Mouse (Mus musculus) cerebellum, adult 11 months (tissue): ENCODE measurements around the gene Krtap1-3.
"Not testable (repeated sequence)": the region's sequence is repeated elsewhere in the genome, so short reads cannot be mapped to it uniquely, and the experiment has no call there.

Experiments
- DNase-seq: peaks from one replicate; pipeline ENCODE4 v3.0.0; 2022

Gene Krtap1-3

DNA sequence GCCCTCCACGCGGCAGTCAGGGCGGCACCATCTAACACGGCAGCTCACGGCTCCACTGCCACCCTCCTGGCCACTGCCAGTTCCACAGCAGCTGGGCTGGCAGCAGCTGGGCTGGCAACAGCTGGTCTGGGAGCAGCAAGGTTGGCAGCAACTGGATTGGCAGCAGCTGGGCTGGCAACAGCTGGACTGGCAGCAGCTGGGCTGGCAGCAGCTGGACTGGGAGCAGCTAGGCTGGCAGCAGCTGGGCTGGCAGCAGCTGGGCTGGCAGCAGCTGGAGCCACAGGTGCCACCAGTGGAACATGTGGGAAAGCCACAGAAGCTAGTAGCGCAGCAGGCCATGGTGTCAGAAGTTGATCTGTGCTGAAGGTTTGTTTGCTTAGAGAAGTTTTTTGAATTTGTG is at the start of gene Krtap1-3:
TSS of gene Krtap1-3 (minus strand) at position 359 of the 400 bp plus-strand sequence.
- no peak for DNase-seq

DNA sequence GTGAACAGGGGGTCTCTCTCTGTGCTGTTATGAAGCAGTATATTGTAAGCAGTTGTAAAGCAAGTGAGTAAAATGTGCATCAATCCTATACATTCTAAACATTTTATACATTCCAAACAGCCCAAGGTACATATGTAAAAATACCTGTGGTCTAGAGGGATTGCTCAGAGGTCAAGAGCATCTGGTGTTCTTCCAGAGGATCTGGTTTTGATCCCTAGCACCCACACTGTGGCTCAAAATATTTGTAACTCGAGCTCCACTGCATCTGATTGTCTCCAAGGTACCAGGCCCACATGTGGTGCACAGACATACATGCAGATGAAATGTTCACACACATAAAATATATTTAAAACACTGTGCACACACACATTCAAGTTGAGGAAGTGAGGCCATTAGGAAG is 49.8 kb upstream of the Krtap1-3 start:
- no peak for DNase-seq

DNA sequence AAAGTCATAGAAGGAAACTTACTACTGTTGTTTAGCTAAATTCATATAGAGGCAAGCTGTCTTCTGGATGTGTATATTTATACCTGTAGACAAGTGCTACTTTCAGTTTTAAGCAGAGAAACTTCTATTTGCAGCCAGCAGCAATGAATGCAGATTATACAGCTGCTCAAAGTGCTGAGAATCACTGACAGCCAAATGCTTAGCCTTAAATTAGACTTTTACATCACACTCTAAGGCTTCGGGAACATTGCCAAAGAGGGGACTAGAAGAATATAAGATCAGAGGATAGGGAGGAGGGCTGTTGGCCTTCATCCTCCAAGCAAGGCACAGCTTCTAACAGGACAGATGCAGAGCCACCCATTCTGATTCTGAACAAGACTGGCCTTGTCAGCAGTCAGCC is 45.9 kb upstream of the Krtap1-3 start:
- DNase-seq, result no peak

DNA sequence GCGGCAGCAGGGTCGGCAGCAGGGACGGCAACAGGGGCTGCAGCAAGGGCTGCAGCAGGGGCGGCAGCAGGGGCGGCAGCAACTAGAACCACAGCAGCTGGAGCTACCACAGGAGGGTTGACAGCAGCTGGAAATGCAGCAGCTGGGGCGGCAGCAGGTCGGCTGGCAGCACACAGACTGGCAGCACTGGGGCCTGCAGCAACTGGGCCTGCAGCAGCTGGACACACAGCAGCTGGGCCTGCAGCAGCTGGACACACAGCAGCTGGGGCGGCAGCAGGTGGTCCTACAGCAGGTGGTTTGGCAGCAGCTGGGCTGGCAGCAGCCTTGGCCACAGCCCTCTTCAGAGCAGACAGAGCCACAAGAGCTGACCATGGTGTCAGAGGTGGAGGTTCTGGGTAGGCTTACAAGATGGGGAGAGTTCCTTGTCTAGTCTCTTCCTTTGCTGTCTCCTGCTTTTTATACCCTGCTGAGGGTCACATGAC is 43.6 kb upstream of the Krtap1-3 start, which contains the start of gene Krtap4-2:
TSS of gene Krtap4-2 (minus strand) at position 432 of the 482 bp plus-strand sequence.
- no peak for DNase-seq

DNA sequence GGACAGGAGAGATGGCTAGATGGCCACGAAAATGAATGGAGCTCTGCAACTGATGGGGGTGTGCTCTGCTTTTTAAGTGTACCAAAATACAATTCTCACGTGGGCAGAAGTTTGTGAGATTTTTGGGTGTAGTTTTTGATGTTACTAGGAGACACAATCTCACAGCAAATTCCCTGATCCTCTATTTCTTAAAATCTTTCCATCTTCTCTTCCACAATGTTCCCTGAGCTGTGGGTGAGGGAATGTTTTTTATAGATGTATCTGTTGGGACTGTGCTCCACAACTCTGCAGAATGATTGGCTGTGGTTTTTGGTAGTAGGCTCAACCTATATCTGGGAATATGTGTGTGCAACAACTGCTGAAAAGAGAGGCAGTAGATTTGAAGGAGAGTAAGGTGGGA is 42.2 kb upstream of the Krtap1-3 start:
- no peak for DNase-seq

DNA sequence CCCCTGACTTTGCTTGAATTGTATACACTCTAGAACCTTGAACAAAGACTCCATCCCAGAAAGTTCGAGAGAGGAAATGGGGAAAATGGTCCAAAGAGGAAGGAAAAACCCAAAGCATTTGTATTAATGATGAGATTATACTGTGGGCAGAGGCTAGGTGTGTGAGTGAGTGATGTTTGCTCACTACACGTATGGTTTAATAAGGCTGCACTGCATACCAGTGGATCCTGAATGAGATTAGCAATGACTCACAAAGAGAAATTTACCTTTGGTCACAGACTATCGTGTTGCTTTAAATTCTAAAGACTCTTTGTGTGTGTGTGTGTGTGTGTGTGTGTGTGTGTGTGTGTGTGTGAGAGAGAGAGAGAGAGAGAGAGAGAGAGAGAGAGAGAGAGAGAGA is 39.8 kb upstream of the Krtap1-3 start:
- no peak for DNase-seq

DNA sequence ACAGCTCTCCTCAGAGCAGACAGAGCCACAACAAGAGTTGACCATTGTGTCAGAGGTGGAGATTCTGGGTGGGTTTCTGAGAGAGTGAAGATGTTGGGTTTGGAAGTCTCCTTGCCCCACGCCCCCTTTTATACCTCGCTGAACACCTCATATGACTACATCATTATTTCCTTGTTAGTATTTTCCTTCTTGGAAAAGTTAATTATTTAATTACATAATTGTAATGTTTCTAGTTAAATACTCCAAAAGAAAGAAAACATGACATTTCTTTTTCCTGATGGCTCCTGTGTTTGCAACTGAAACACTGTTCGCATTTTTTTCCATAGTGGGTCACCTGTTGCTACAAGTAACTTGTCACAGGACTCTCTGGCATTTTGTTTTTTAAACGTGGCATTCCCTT is 37.0 kb upstream of the Krtap1-3 start, which contains the start of gene Krtap4-1:
TSS of gene Krtap4-1 (minus strand) at position 101 of the 400 bp plus-strand sequence.
- no peak for DNase-seq

DNA sequence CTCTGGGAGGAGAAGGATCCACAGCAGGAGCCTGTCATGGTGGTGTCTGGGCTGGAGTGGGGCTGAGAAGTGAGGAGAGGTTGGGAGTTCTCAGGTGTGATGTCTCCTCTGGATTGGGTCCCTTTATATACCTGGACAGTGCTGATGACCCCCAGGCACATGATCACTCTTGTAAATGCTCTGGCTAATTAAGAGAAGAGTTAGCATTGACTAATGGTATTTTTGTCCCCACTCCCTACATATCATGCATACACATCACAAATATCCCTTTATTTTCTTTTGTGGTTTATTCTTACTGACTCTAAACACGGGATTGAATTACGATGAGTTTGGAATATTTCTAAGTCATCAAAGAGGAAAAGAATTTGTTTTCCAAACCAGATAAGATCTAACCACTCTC is 29.2 kb upstream of the Krtap1-3 start, which contains the start of gene Gm11562:
TSS of gene Gm11562 (minus strand) at position 101 of the 400 bp plus-strand sequence.
- DNase-seq, result no peak

DNA sequence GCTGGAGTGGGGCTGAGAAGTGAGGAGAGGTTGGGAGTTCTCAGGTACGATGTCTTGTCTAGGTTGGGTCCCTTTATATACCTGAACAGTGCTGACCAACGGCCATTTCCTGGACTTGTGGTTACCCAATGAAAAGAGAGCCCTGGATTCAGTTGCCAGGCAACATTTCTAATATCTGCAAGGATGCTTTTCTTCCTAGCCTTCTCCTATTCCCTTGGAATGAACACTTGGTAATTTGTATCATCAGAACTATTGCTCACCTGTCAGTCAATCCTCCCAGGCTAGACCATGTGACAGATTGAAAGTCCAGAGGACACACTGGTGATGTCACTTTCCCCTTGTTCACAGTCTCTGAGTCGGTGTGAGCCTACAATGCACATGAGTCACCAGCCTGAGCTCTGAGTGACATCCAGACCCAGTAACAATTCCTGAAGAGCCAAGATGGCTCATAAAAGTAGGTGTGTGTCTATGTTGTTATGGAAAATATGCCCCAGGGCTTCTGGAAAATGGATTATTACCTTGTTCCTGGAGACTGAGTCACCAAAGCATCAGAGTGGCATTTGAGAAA is 23.7 kb upstream of the Krtap1-3 start, which contains the start of gene Krtap2-4:
TSS of gene Krtap2-4 (minus strand) at position 51 of the 568 bp plus-strand sequence.
- DNase-seq, result no peak

DNA sequence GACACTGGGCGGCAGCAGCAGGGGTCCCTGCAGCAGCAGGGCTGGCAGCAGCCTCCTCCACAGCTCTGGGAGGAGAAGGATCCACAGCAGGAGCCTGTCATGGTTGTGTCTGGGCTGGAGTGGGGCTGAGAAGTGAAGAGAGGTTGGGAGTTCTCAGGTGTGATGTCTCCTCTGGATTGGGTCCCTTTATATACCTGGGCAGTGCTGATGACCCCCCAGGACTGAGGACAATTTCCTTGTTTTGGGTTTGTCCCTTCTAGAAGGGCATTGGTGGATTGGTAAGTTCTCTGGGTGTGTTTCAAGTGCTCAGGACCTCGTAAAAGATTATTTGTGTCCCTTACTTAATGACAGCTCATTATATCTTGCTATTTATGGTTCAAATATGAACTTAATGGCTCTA is 18.9 kb upstream of the Krtap1-3 start, which contains the start of gene Gm11937:
TSS of gene Gm11937 (minus strand) at position 101 of the 400 bp plus-strand sequence.
- DNase-seq, result not testable (repeated sequence)

DNA sequence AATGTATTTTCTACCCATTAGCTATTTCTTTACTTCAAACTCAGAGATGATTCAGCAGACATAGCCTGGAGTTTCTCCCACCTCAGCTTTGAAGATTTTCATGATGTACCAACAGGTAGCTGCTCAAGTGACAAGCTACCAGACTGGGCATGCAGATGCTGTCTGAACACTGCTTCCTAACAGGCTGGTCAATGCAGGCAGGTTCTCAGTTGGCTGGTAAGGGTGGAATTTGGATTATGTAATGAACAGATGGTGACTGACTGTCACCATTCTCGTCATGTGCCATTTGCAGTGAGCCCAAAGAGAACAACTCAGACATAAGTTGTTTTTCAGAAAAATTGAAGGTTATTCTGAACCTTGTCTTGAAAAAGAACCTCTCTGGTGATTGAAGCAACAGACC is 18.0 kb upstream of the Krtap1-3 start:
- DNase-seq, result peak; percentile 9

DNA sequence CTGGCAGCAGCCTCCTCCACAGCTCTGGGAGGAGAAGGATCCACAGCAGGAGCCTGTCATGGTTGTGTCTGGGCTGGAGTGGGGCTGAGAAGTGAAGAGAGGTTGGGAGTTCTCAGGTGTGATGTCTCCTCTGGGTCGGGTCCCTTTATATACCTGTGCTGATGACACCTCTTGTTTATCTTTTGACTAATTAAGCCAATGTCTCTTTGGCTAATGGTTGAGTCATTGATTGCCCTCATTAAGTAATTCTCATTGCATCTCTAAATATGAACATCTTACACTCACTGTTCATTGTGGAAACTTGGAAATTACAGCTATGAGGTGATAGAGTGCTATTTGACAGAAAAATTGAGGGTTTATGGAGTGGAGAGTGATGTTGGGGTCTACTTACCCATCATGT is 12.1 kb upstream of the Krtap1-3 start, which contains the start of gene Gm11938:
TSS of gene Gm11938 (minus strand) at position 101 of the 400 bp plus-strand sequence.
- not testable (repeated sequence) for DNase-seq

DNA sequence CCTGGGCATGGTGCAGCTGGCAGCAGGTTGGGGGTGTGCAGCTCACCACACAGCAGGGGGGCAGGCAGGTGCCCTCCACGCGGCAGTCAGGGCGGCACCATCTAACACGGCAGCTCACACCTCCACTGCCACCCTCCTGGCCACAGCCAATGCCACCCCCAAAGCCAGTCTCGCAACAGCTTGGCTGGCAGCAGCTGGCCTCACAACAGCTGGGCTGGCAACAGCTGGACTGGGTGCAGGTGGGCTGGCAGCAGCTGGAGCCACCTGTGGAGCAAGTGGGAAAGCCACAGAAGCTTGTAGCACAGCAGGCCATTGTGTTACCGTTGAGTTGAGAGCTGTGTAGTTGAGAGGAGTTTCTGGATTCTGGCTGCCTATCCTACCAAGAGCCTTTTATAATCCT is 6.6 kb upstream of the Krtap1-3 start, which contains the start of gene Krtap9-3:
TSS of gene Krtap9-3 (minus strand) at position 364 of the 400 bp plus-strand sequence.
- not testable (repeated sequence) for DNase-seq

DNA sequence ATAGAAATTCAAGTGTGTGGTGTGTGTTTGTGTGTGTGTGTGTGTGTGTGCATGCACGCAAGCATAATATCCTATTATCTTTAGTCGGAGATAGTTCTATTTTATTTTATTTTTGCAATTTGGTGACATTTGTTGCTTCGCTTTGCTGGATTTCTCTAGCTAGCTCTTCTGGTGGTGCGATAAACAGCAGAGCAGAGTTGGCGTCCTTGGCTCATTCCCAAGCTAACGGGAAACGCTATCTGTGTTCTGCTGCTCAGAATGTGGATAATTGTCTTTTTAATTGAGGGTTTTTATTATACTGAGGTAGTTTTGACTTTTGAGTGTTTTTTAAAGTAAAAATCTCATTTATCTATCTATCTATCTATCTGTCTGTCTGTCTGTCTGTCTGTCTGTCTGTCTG is 6.0 kb downstream of the Krtap1-3 start:
- no peak for DNase-seq

DNA sequence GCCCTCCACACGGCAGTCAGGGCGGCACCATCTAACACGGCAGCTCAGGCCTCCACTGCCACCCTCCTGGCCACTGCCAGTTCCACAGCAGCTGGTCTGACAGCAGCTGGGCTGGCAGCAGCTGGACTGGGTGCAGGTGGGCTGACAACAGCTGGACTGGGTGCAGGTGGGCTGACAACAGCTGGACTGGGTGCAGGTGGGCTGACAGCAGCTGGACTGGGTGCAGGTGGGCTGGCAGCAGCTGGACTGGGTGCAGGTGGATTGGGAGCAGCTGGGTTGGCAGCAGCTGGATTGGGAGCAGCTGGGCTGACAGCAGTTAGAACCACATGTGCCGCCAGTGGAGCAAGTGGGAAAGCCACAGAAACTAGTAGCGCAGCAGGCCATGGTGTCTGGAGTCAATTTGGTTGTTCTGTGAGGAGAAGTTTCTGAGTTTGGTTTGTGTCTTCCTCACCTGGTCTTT is 7.9 kb downstream of the Krtap1-3 start, which contains the start of gene Krtap1-4:
TSS of gene Krtap1-4 (minus strand) at position 410 of the 460 bp plus-strand sequence.
- no peak for DNase-seq

DNA sequence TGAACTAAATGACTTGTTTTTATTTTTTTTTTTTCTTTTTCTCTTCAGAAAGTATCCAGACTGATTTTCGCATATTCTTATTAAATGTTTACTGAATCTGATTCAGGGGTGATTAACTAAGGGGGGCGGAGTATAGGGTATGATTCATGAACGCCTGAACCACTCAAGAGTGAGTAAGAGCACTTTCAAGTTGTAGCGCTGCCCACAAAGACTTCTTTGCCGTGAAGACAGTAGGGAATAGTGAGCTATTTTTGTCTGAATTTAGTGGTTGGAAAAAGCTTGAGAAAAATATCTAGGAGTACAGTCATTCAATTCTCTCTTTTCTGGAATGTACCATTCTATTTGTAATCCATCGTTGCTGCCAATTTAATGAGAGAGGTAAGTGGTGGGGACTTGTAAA is 9.6 kb downstream of the Krtap1-3 start:
- no peak for DNase-seq

DNA sequence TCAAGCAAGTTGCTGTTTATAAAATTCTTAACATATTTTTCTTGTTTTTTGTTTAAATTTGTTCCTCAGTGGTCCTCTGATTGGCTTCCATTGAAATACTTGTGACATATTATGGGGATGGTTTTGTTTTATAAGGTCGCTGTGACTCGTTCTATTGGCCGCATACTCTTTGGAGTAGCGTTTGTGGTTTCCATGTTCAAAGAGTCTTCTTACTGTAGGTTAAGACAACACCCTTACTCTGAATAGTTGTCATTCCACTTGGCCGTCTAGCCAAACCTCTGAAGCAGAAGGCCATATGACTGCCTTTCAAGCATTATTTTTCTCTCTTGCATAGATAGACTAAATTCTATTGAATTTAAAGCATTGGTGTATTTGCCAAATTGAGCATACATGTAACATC is 10.1 kb downstream of the Krtap1-3 start:
- no peak for DNase-seq

DNA sequence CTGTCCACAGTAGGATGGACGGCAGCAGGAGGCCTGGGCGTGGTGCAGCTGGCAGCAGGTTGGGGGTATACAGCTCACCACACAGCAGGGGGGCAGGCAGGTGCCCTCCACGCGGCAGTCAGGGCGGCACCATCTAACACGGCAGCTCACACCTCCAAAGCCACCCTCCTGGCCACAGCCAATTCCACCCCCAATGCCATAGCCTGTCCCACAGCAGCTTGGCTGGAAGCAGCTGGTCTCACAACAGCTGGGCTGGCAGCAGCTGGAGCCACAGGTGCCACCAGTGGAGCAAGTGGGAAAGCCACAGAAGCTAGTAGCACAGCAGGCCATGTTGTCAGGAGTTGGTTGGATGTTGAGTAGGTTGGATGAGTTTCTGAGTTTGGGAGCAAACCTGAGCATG is 10.5 kb downstream of the Krtap1-3 start, which contains the start of gene Krtap1-5:
TSS of gene Krtap1-5 (minus strand) at position 381 of the 400 bp plus-strand sequence.
- no peak for DNase-seq

DNA sequence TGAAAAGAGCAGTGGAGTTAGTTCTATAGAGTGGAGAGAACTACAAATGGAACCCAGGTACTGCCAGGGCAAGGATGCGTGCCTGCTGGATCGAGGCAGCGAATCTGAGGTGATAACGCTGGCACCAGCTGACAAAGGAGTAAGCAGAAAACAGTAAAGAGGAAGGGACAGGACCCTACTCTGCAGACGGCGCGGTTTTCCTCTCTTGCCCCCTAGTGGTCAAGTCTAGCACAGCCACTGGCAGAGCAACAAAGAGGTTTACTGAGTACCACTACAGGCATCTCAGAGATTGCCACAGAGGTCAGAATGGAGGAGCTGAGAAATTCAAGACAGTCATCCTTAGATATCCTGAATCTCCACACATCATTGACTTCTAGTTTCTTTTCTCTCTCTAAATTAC is 17.0 kb downstream of the Krtap1-3 start:
- DNase-seq, result peak; percentile 28

DNA sequence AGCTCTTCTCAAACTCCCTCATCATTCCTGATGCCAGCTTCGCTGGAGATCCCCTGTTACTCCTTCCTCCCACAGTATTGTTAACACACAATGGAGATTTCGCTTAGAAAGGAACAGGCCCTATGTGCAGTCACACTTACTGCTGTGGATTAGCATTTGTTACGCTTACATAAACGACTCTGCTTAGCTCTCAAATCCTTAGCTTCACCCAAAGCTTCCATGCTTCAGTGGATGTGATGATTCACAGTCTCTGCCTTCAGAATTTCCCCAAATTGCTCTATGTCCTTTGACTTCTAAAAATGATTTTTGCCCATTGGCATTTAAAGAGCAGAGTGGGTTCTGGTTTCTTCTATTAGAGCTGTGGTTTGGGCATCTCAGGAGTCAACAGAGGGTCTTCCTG is 18.0 kb downstream of the Krtap1-3 start:
- no peak for DNase-seq

DNA sequence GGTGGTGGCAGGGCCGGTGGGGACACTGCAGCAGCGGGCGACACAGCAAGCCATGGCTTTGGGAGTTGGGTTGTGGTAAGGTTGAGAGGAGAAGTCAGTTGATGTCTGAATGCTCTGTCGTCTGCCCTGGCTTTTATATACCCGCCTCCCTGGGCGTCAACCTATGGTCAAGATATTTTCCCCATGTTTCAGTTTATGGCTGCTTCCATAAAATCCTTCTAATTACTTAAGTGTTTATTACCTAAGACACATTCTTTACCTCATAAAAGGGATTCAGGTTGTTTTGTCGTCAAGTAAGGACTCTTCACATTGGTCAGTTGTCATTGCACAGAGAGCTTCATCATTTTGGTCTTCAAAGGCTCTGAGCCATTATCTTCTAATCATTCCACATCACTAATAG is 24.6 kb downstream of the Krtap1-3 start, which contains the start of gene Krtap3-1:
TSS of gene Krtap3-1 (minus strand) at position 101 of the 400 bp plus-strand sequence.
- DNase-seq, result no peak

DNA sequence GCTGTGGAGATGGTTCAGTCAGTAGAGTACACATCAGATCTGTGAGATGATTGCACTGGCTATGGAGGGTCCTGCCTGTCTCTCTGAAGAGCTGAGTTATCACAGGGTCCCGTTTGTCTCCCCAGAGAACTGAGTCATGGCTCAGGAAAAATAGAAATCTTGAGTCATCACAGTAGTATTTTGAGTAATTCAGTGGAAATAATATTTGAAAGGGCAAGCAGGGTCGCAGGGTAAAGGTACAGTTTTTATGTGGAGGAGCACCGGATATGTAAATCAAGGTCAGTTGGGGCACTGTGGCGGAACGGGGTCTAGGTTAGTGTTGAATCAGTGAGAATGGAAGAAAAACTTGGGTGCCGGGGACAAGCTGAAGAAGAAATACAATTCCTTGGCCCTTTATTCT is 28.6 kb downstream of the Krtap1-3 start:
- DNase-seq, result no peak

DNA sequence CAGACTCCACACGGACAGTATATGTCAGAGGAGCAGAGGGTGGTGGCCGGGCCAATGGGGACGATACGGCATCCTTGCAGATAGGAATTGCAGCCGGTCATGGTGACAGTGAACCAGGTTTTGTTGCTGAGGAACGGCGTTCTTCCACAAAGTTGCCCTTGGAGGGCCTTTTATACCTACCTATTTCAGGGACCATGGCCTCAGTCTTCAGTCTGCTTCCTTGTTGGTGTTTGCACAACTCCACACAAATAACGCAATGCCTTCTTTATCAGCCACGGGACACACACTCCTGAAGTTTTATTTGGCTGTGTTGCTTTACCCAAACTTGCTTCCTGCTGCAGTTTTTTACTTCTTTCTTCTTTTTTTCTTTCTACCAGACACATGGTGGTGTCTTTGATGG is 31.8 kb downstream of the Krtap1-3 start, which contains the start of gene Gm11939:
TSS of gene Gm11939 (minus strand) at position 101 of the 400 bp plus-strand sequence.
- no peak for DNase-seq
